Mouse (Mus musculus): Measurements from ENCODE around the gene Gm9508. TPM values are rescaled to one million over a fixed set of nuclear protein-coding genes. Genes with fewer than 3 reads are reported as not detected.
"Not testable (repeated sequence)": the region's sequence is repeated elsewhere in the genome, so short reads cannot be mapped to it uniquely, and the experiment has no call there.

The Gm9508 gene
- polyA plus RNA-seq, 1 experiment from 2014 or later, result not detected

DNA sequence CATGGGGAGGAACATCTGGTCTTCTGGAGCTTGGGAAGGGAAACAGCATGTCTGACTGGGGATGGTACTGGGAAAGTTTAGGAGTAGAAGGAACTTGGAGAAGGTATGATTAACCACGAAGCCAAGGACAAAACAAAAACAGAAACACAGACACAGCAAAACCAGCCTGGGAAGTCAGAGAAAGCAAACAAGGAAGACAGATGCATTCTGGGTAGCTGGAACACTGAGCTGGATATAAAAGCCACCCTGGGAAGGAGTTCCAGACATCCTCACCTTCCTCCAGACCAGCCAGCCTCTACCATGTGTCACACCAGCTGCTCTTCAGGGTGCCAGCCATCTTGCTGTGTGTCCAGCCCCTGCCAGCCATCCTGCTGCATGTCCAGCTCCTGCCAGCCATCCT is 18.5 kb upstream of the Gm9508 start, which contains the start of gene Gm10142:
Gene Gm10142 (plus strand): TSS at position 301 of the 400 bp plus-strand sequence.
- Histone ChIP-seq H3K27ac (ENCODE audit: low read depth, low read length) (no peak within 1 kb of the TSS), H3K27me3 (ENCODE audit: control insufficient read depth, insufficient read depth, low read length) (no peaks in the 10 kb centered on the region), H3K4me2 (ENCODE audit: low read depth, low read length) (no peak within 1 kb of the TSS), H3K4me3 (ENCODE audit: low read depth, low read length) (no peak within 1 kb of the TSS), H3K9me3 (ENCODE audit: control insufficient read depth, low read length) (no peaks in the 10 kb centered on the region; the same call in 1 of the 2 replicates), H3K4me1 (ENCODE audit: control insufficient read depth, insufficient read depth, low read length) (no peaks in the 10 kb centered on the region), H3K36me3 (ENCODE audit: control insufficient read depth, insufficient read depth, low read length) (no peaks in the 10 kb centered on the region), H3K9ac (replicated peaks; ENCODE audit: low read depth, low read length) (no peak within 1 kb of the TSS)
- no peak for ATAC-seq (ENCODE audit: low read depth)
- WGBS, result 96% methylated on average over 1 of the region's 1 CpGs

DNA sequence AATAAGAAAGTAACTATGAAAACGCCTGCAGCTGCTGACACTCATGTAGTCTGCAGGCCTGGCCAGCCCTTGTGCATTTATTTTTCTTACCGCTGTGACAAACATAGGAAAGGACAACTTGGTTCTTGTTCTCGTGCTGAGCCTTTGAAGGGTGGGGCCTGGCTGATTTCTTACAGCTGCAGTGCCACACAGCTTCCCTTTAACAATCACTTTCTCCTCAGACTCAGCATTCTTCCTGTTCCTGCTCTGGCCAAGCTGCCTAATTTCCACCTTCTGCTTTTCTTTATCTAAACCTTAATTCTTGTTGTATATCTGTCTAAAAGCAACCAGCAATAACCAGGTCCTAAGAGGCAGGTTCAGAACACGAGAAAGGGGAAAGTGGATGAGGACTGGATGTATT is 16.7 kb upstream of the Gm9508 start:
- Histone ChIP-seq H3K9me3 (ENCODE audit: control insufficient read depth, low read length) (no peaks in the 10 kb centered on the region; the same call in 1 of the 2 replicates), H3K4me1 (ENCODE audit: control insufficient read depth, insufficient read depth, low read length) (no peaks in the 10 kb centered on the region), H3K4me3 (ENCODE audit: low read depth, low read length) (no peak overlapping the region), H3K36me3 (ENCODE audit: control insufficient read depth, insufficient read depth, low read length) (no peaks in the 10 kb centered on the region), H3K27me3 (ENCODE audit: control insufficient read depth, insufficient read depth, low read length) (no peaks in the 10 kb centered on the region), H3K4me2 (ENCODE audit: low read depth, low read length) (no peak overlapping the region), H3K27ac (ENCODE audit: low read depth, low read length) (no peak overlapping the region), H3K9ac (replicated peaks; ENCODE audit: low read depth, low read length) (no peak overlapping the region)
- WGBS, result 67% methylated on average over 4 of the region's 4 CpGs
- ATAC-seq (ENCODE audit: low read depth), result no peak

DNA sequence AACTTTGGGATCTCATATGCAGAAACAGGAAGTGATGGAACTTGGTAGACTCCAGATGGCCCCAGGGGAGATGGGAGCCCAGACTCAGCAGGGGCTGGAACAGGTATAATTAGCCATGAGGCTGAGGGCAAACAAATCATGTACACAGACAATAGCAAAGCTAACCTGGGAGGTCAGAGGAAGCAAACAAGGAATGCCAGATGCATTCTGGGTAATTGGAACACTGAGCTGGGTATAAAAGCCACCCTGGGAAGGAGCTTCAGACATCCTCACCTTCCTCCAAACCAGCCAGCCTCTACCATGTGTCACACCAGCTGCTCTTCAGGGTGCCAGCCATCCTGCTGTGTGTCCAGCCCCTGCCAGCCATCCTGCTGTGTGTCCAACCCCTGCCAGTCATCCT is 14.1 kb upstream of the Gm9508 start, which contains the start of gene Gm10024:
Gene Gm10024 (plus strand): TSS at position 301 of the 400 bp plus-strand sequence.
- H3K4me3 ChIP-seq (ENCODE audit: low read depth, low read length); H3K4me2 ChIP-seq (ENCODE audit: low read depth, low read length); H3K27me3 ChIP-seq (ENCODE audit: control insufficient read depth, insufficient read depth, low read length); H3K9ac ChIP-seq (replicated peaks; ENCODE audit: low read depth, low read length); ATAC-seq (ENCODE audit: low read depth); H3K36me3 ChIP-seq (ENCODE audit: control insufficient read depth, insufficient read depth, low read length); H3K27ac ChIP-seq (ENCODE audit: low read depth, low read length); H3K9me3 ChIP-seq (ENCODE audit: control insufficient read depth, low read length); H3K4me1 ChIP-seq (ENCODE audit: control insufficient read depth, insufficient read depth, low read length): not testable (repeated sequence)

DNA sequence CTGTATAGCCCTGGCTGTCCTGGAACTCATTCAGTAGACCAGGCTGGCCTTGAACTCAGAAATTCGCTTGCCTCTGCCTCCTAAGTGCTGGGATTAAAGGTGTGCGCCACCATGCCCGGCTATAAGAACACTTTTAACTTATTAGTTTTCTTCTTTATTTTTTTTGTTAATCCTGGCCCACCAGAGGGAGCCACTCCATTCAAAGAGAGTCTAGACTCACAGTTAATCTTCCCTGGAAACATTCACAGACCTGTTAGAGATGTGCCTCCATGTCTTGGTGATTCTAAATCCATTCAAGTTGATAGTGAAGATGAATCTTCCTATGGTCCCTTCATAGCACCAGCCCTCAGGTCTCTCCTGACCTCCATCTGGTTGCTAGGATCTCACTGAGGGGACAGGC is 12.8 kb upstream of the Gm9508 start:
- 83% methylated on average over 3 of the region's 3 CpGs for WGBS
- ATAC-seq (ENCODE audit: low read depth), result no peak
- Histone ChIP-seq H3K27me3 (ENCODE audit: control insufficient read depth, insufficient read depth, low read length) (no peaks in the 10 kb centered on the region), H3K36me3 (ENCODE audit: control insufficient read depth, insufficient read depth, low read length) (no peaks in the 10 kb centered on the region), H3K9me3 (ENCODE audit: control insufficient read depth, low read length) (no peaks in the 10 kb centered on the region; the same call in 1 of the 2 replicates), H3K27ac (ENCODE audit: low read depth, low read length) (no peak overlapping the region), H3K4me1 (ENCODE audit: control insufficient read depth, insufficient read depth, low read length) (no peaks in the 10 kb centered on the region), H3K4me3 (ENCODE audit: low read depth, low read length) (no peak overlapping the region), H3K4me2 (ENCODE audit: low read depth, low read length) (no peak overlapping the region), H3K9ac (replicated peaks; ENCODE audit: low read depth, low read length) (no peak overlapping the region)

DNA sequence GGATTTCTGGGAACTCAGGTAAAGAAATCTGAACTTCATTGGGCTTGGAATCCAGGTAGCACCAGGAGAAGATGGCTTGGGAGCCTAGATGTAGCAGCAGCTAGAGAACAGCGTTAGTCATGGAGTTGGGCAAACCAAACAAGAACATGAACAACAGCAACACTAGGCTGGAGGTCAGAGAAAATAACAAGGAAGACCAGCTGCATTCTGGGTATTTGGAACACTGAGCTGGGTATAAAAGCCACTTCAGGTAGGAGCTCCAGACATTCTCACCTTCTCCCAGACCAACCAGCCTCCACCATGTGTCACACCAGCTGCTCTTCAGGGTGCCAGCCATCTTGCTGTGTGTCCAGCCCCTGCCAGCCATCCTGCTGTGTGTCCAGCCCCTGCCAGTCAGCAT is 9.3 kb upstream of the Gm9508 start, which contains the start of gene Gm10272:
Gene Gm10272 (plus strand): TSS at position 301 of the 400 bp plus-strand sequence.
- no peak for ATAC-seq (ENCODE audit: low read depth)
- H3K36me3 ChIP-seq (ENCODE audit: control insufficient read depth, insufficient read depth, low read length), result no peaks in the 10 kb centered on the region
- no peak within 1 kb of the TSS for H3K9ac ChIP-seq (replicated peaks; ENCODE audit: low read depth, low read length)
- 91% methylated on average over 1 of the region's 1 CpGs for WGBS
- H3K4me2 ChIP-seq (ENCODE audit: low read depth, low read length), result no peak within 1 kb of the TSS
- H3K4me3 ChIP-seq (ENCODE audit: low read depth, low read length), result no peak within 1 kb of the TSS
- no peaks in the 10 kb centered on the region for H3K27me3 ChIP-seq (ENCODE audit: control insufficient read depth, insufficient read depth, low read length)
- H3K27ac ChIP-seq (ENCODE audit: low read depth, low read length), result no peak within 1 kb of the TSS
- peaks cover 3% of the 10 kb centered on the region; the same call in 1 of the 2 replicates for H3K9me3 ChIP-seq (ENCODE audit: control insufficient read depth, low read length)
- no peaks in the 10 kb centered on the region for H3K4me1 ChIP-seq (ENCODE audit: control insufficient read depth, insufficient read depth, low read length)

DNA sequence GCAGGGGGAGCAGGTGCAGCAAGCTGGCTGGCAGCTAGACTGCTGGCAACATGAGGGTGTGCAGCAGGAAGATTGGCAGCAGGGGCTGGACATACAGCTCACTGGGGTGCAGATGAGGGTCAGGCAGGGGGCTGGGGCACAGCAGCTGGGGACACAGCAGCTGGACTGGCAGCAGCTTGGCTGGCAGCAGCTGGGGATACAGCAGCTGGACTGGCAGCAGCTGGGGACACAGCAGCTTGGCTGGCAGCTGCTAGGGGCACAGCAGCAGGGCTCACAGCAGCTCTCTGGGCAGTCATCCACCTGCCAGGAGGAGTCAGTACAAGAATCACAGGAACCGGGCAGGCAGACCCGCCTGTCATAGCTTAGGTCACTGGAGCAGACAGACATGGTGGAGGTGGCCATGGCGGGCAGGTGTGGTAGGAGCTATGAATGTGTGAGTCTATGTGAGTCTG is 6.7 kb downstream of the Gm9508 start, which contains the start of gene Gm19402:
Gene Gm19402 (minus strand): TSS at position 402 of the 452 bp plus-strand sequence.
- H3K4me2 ChIP-seq (ENCODE audit: low read depth, low read length); H3K4me3 ChIP-seq (ENCODE audit: low read depth, low read length); H3K27ac ChIP-seq (ENCODE audit: low read depth, low read length); ATAC-seq (ENCODE audit: low read depth); H3K9me3 ChIP-seq (ENCODE audit: control insufficient read depth, low read length); H3K9ac ChIP-seq (replicated peaks; ENCODE audit: low read depth, low read length); H3K4me1 ChIP-seq (ENCODE audit: control insufficient read depth, insufficient read depth, low read length); H3K36me3 ChIP-seq (ENCODE audit: control insufficient read depth, insufficient read depth, low read length): not testable (repeated sequence)
- WGBS, result 91% methylated on average over 3 of the region's 3 CpGs
- H3K27me3 ChIP-seq (ENCODE audit: control insufficient read depth, insufficient read depth, low read length), result peaks cover 10% of the 10 kb centered on the region; the same call in 1 of the 2 replicates

DNA sequence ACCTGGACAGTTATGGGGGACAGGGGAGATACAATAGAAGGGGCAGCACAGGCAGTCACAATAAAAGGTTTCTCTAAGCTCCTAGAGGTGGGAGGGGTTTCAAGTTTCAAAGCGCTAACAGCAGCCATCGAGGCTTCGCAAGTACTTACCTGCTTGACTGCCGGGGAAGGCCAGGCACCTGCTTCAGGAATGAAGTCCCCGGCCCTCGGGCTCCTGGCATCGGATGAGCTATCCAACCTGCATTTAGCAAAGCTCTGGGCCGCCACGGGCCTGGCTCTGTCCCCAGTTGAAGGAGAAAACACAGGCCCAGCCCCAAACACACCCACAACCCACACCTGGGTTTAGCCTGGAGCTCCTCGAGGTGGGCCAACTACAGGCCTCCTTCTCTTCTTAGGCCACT is 10.0 kb downstream of the Gm9508 start:
- no peak overlapping the region for H3K4me2 ChIP-seq (ENCODE audit: low read depth, low read length)
- no peak for ATAC-seq (ENCODE audit: low read depth)
- peaks cover 10% of the 10 kb centered on the region; the same call in 1 of the 2 replicates for H3K27me3 ChIP-seq (ENCODE audit: control insufficient read depth, insufficient read depth, low read length)
- peaks cover 2% of the 10 kb centered on the region; the same call in 1 of the 2 replicates for H3K4me1 ChIP-seq (ENCODE audit: control insufficient read depth, insufficient read depth, low read length)
- no peaks in the 10 kb centered on the region for H3K9me3 ChIP-seq (ENCODE audit: control insufficient read depth, low read length)
- H3K9ac ChIP-seq (replicated peaks; ENCODE audit: low read depth, low read length), result no peak overlapping the region
- 27% methylated on average over 10 of the region's 10 CpGs for WGBS
- no peak overlapping the region for H3K27ac ChIP-seq (ENCODE audit: low read depth, low read length)
- H3K4me3 ChIP-seq (ENCODE audit: low read depth, low read length), result no peak overlapping the region
- H3K36me3 ChIP-seq (ENCODE audit: control insufficient read depth, insufficient read depth, low read length), result no peaks in the 10 kb centered on the region

DNA sequence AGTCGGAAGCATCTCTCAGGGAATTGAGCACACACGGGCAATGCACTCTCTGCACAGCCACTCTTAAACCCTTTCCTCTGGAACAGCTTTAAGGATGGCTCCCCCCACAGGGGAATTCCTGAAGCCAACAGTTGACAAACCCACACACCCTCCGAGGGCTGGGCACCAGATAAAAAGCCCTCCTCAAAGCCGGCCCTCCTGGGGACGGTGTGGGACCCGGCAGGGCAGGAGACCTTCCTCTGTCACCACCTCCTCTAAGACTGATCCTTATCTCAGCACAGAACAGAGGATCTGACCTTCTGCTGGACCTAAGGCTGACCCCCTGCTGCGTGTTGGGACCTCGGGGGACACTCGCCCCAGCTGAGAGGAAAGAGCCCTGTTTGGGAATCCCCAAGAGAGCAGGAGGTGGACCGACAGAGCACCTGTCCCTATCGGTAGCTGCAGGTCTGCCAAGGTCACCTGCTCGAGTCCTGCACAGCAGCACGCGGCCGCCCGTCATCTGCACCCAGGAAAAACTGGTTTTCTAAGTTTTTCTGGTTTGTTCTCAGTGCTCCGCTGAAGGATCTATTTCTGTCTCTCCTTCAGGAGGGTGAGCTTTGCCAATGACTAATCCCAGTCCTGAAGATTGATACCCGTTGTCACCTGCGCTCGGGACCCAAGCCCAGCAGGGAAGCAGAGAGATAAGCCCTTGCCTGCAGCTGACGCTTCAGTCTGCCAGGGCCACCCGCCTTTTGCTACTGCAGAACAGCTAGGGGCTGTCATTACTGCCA is 11.0 kb downstream of the Gm9508 start, which contains the start of gene Tspear:
Gene Tspear (plus strand): TSS at position 675 of the 770 bp plus-strand sequence.
- peaks cover 10% of the 10 kb centered on the region; the same call in 1 of the 2 replicates for H3K27me3 ChIP-seq (ENCODE audit: control insufficient read depth, insufficient read depth, low read length)
- 9% methylated on average over 22 of the region's 22 CpGs for WGBS

DNA sequence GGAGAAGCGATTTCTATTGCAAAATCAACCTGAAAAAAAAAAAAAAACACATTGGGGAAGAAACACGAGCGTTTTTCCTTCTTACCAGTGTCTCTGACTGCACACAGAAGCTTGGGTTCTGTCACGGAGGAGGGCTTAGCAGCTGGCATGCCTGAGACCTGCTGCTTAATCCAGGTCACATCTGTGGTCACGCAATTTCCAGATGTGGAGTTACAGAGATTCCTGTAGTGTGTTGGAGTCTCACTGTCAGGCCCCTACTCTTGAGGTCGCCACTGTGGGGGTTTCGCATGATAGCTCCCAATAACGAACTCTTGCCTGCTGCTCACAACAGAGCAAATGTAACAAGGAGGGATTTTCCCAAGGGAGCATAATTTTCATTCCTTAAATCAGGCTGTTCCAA is 12.9 kb downstream of the Gm9508 start:
- Histone ChIP-seq H3K4me1 (ENCODE audit: control insufficient read depth, insufficient read depth, low read length) (no peaks in the 10 kb centered on the region), H3K36me3 (ENCODE audit: control insufficient read depth, insufficient read depth, low read length) (no peaks in the 10 kb centered on the region), H3K4me3 (ENCODE audit: low read depth, low read length) (no peak overlapping the region), H3K4me2 (ENCODE audit: low read depth, low read length) (no peak overlapping the region), H3K9me3 (ENCODE audit: control insufficient read depth, low read length) (no peaks in the 10 kb centered on the region), H3K9ac (replicated peaks; ENCODE audit: low read depth, low read length) (no peak overlapping the region), H3K27ac (ENCODE audit: low read depth, low read length) (no peak overlapping the region), H3K27me3 (ENCODE audit: control insufficient read depth, insufficient read depth, low read length) (peaks cover 10% of the 10 kb centered on the region; the same call in 1 of the 2 replicates)
- no peak for ATAC-seq (ENCODE audit: low read depth)
- 43% methylated on average over 8 of the region's 8 CpGs for WGBS

More for the DNA sequence above, 11.0 kb downstream of the Gm9508 start, which contains the start of gene Tspear:
- Histone ChIP-seq H3K4me3 (ENCODE audit: low read depth, low read length) (no peak within 1 kb of the TSS), H3K4me1 (ENCODE audit: control insufficient read depth, insufficient read depth, low read length) (peaks cover 2% of the 10 kb centered on the region; the same call in 1 of the 2 replicates), H3K9me3 (ENCODE audit: control insufficient read depth, low read length) (no peaks in the 10 kb centered on the region), H3K9ac (replicated peaks; ENCODE audit: low read depth, low read length) (no peak within 1 kb of the TSS), H3K27ac (ENCODE audit: low read depth, low read length) (no peak within 1 kb of the TSS), H3K4me2 (ENCODE audit: low read depth, low read length) (no peak within 1 kb of the TSS), H3K36me3 (ENCODE audit: control insufficient read depth, insufficient read depth, low read length) (no peaks in the 10 kb centered on the region)
- ATAC-seq (ENCODE audit: low read depth), result no peak
